8 mouse cellular contexts compared by ENCODE assay signal in genomic region chr19:24281288-24281980, GRCm38 (mm10). TPM values are rescaled to one million over a fixed set of nuclear protein-coding genes. Genes with fewer than 3 reads are reported as not detected.
DNase-seq lines count a peak whose midpoint lies in the region; ATAC-seq and TF ChIP-seq lines count a peak whose summit lies in the region.

No protein-coding gene starts in this region.

- TF ChIP-seq CTCF in bone marrow macrophage, adult 2 months (IDR thresholded peaks at IDR 0.05; ENCODE audit: low read depth, low read length): no peak
- TF ChIP-seq CTCF in hindbrain, postnatal 0 days (IDR thresholded peaks at IDR 0.05; ENCODE audit: low read depth): no peak

- no peak for ATAC-seq in heart, embryonic 12.5 days (ENCODE audit: insufficient number of reproducible peaks, low FRiP score)
- no peak for ATAC-seq in hindbrain, postnatal 0 days
- ATAC-seq in midbrain, embryonic 12.5 days (ENCODE audit: low FRiP score, low read depth): no peak
- no peak for ATAC-seq in monocyte, adult 5-6 weeks (replicated peaks; ENCODE audit: insufficient number of reproducible peaks, low FRiP score, low TSS enrichment, poor library complexity, severe bottlenecking)

- H3K27ac ChIP-seq in heart, embryonic 12.5 days (ENCODE audit: poor library complexity, severe bottlenecking): no peak overlapping the region
- H3K27ac ChIP-seq in bone marrow macrophage, adult 2 months (ENCODE audit: insufficient read depth, low read depth, low read length): peak overlapping the region; percentile 44
- no peak overlapping the region for H3K27ac ChIP-seq in hindbrain, postnatal 0 days
- no peak overlapping the region for H3K27ac ChIP-seq in midbrain, embryonic 12.5 days (replicated peaks)

- DNase-seq in heart, postnatal 10 days: no peak
- no peak for DNase-seq in hindbrain, postnatal 0 days (ENCODE audit: low spot score)
- DNase-seq in left cerebral cortex, postnatal 10 days (ENCODE audit: extremely low spot score in 1 of 2, low spot score in 2 of 2): no peak
- no peak for DNase-seq in layer of hippocampus, adult 18-20 months (ENCODE audit: low spot score in 2 of 2)

- H3K9me3 ChIP-seq in heart, embryonic 12.5 days (replicated peaks): no peaks in the 10 kb centered on the region
- no peaks in the 10 kb centered on the region for H3K9me3 ChIP-seq in hindbrain, postnatal 0 days (ENCODE audit: low read length)
- H3K9me3 ChIP-seq in midbrain, embryonic 12.5 days: no peaks in the 10 kb centered on the region

- H3K9ac ChIP-seq in heart, embryonic 12.5 days: no peak overlapping the region
- H3K9ac ChIP-seq in hindbrain, postnatal 0 days (replicated peaks; ENCODE audit: low read length): no peak overlapping the region
- H3K9ac ChIP-seq in midbrain, embryonic 12.5 days (replicated peaks): no peak overlapping the region

- TF ChIP-seq POLR2A in bone marrow macrophage, adult 2 months (IDR thresholded peaks at IDR 0.05; ENCODE audit: borderline replicate concordance, low read depth, low read length): no peak

- intact Hi-C loops in heart, postnatal 10 days (cut with DNase I): loop anchor here (2.0 kb wide), 1 partner anchor 595 kb away; the partner anchor contains the start of gene Ptar1
- intact Hi-C loops in left cerebral cortex, postnatal 10 days (cut with DNase I): no loop called here

- peak overlapping the region; percentile 83 for H3K4me2 ChIP-seq in heart, embryonic 12.5 days
- peak overlapping the region; percentile 81 for H3K4me2 ChIP-seq in hindbrain, postnatal 0 days (ENCODE audit: low read depth, low read length)
- H3K4me2 ChIP-seq in midbrain, embryonic 12.5 days (replicated peaks): peak overlapping the region; percentile 85

- no peaks in the 10 kb centered on the region for H3K27me3 ChIP-seq in heart, embryonic 12.5 days (replicated peaks)
- no peaks in the 10 kb centered on the region for H3K27me3 ChIP-seq in hindbrain, postnatal 0 days (ENCODE audit: insufficient read depth, low read length)
- H3K27me3 ChIP-seq in midbrain, embryonic 12.5 days: peaks cover 4% of the 10 kb centered on the region; the same call in 1 of the 2 replicates

- peaks cover 6% of the 10 kb centered on the region for H3K36me3 ChIP-seq in heart, embryonic 12.5 days
- no peaks in the 10 kb centered on the region; the same call in 1 of the 2 replicates for H3K36me3 ChIP-seq in hindbrain, postnatal 0 days (ENCODE audit: insufficient read depth, low read length)
- H3K36me3 ChIP-seq in midbrain, embryonic 12.5 days: no peaks in the 10 kb centered on the region

- H3K4me3 ChIP-seq in heart, embryonic 12.5 days: no peak overlapping the region
- peak overlapping the region; percentile 75; the same call in 1 of the 2 replicates for H3K4me3 ChIP-seq in bone marrow macrophage, adult 2 months (ENCODE audit: insufficient read depth, low read length)
- no peak overlapping the region; the same call in 1 of the 2 replicates for H3K4me3 ChIP-seq in hindbrain, postnatal 0 days (ENCODE audit: low read length)
- no peak overlapping the region for H3K4me3 ChIP-seq in midbrain, embryonic 12.5 days

- WGBS in heart, embryonic 12.5 days: 60% methylated on average over 7 of the region's 7 CpGs
- 61% methylated on average over 7 of the region's 7 CpGs for WGBS in hindbrain, postnatal 0 days
- WGBS in midbrain, embryonic 12.5 days: 65% methylated on average over 7 of the region's 7 CpGs

- peaks cover 6% of the 10 kb centered on the region for H3K4me1 ChIP-seq in heart, embryonic 12.5 days (replicated peaks)
- peaks cover 18% of the 10 kb centered on the region for H3K4me1 ChIP-seq in bone marrow macrophage, adult 2 months (ENCODE audit: control insufficient read depth, insufficient read depth, low read length)
- H3K4me1 ChIP-seq in hindbrain, postnatal 0 days (ENCODE audit: insufficient read depth, low read length): 0 out of 2 replicates have a peak, but pooled peaks cover 7% of the 10 kb centered on the region
- peaks cover 11% of the 10 kb centered on the region for H3K4me1 ChIP-seq in midbrain, embryonic 12.5 days

RNA-seq across cellular contexts. Expression of gene Fxn, which starts 1.0 kb away (rescaled TPM):
- polyA plus RNA-seq in heart, embryonic 12.5 days (2016; fragmentation: Nextera tagmentation; extraction: Ambion mirVana): 59.6 and 61.2 TPM in 2 replicates
- 10 to 100 TPM; 30.9 to 31.3 TPM for total RNA-seq in heart, postnatal 10 days (2021)
- 3.1 and 3.6 TPM in 2 replicates for polyA plus RNA-seq in bone marrow macrophage, adult 2 months (2012; ENCODE audit: insufficient read depth, insufficient read length, missing spikeins)
- 28.5 and 30.4 TPM in 2 replicates for total RNA-seq in hindbrain, postnatal 0 days (2014; rRNA removed)
- polyA plus RNA-seq in hindbrain, postnatal 0 days (2015; fragmentation: Nextera tagmentation; extraction: Ambion mirVana): 43.8 and 47.7 TPM in 2 replicates
- polyA plus RNA-seq in midbrain, embryonic 12.5 days (2016; fragmentation: Nextera tagmentation; extraction: Ambion mirVana): 42.5 and 49.4 TPM in 2 replicates
- total RNA-seq in monocyte, adult 5-6 weeks (2017): 1.2 to 7.1 TPM (median 4.4 TPM) in 3 replicates
- total RNA-seq in left cerebral cortex, postnatal 10 days (2021): 10 to 100 TPM; 10.4 to 10.5 TPM
- total RNA-seq in layer of hippocampus, adult 18-20 months (2021): 1 to 10 TPM; 6.9 to 9.5 TPM

RNA-seq across cellular contexts. Expression of gene Tjp2, which starts 56.6 kb away (rescaled TPM):
- 31.9 and 33.8 TPM in 2 replicates for polyA plus RNA-seq in heart, embryonic 12.5 days (2016; fragmentation: Nextera tagmentation; extraction: Ambion mirVana)
- 10 to 100 TPM; 28.3 to 33.3 TPM for total RNA-seq in heart, postnatal 10 days (2021)
- polyA plus RNA-seq in bone marrow macrophage, adult 2 months (2012; ENCODE audit: insufficient read depth, insufficient read length, missing spikeins): 6.0 and 6.5 TPM in 2 replicates
- total RNA-seq in hindbrain, postnatal 0 days (2014; rRNA removed): 15.8 and 20.3 TPM in 2 replicates
- 13.9 and 15.0 TPM in 2 replicates for polyA plus RNA-seq in hindbrain, postnatal 0 days (2015; fragmentation: Nextera tagmentation; extraction: Ambion mirVana)
- 28.0 and 33.6 TPM in 2 replicates for polyA plus RNA-seq in midbrain, embryonic 12.5 days (2016; fragmentation: Nextera tagmentation; extraction: Ambion mirVana)
- total RNA-seq in monocyte, adult 5-6 weeks (2017): 6.8 to 17.4 TPM (median 7.0 TPM) in 3 replicates
- 10 to 100 TPM; 16.6 to 18.0 TPM for total RNA-seq in left cerebral cortex, postnatal 10 days (2021)
- 10 to 100 TPM; 21.8 to 23.2 TPM for total RNA-seq in layer of hippocampus, adult 18-20 months (2021)
